Comparison of ENCODE assay signal across 25 mouse cellular contexts in genomic region chr12:44804213-44804612, GRCm38 (mm10).
DNase-seq lines count a peak whose midpoint lies in the region; ATAC-seq and TF ChIP-seq lines count a peak whose summit lies in the region.
"Had no signal": no experiment of that assay in that cellular context is flagged by ENCODE, and none has a peak within 500 bp of the region (broad histone marks: within the 10 kb centered on the region; RNA-seq: fewer than 3 reads in every experiment).

No protein-coding gene starts in this region.

- ATAC-seq in hindbrain, postnatal 0 days, result no peak
- ATAC-seq in hindbrain, embryonic 12.5 days (ENCODE audit: low FRiP score), result no peak
- ATAC-seq: forebrain, embryonic 15.5 days; hindbrain, embryonic 16.5 days; intestine, postnatal 0 days had no signal

- no peaks in the 10 kb centered on the region for H3K27me3 ChIP-seq in hindbrain, postnatal 0 days (ENCODE audit: insufficient read depth, low read length)
- no peaks in the 10 kb centered on the region for H3K27me3 ChIP-seq in hindbrain, embryonic 12.5 days
- H3K27me3 ChIP-seq: forebrain, embryonic 15.5 days; heart, embryonic 13.5 days; kidney, embryonic 15.5 days; limb, embryonic 13.5 days; lung, embryonic 15.5 days; stomach, embryonic 15.5 days had no signal

- DNase-seq in hindbrain, postnatal 0 days (ENCODE audit: low spot score), result peak; percentile 6
- DNase-seq in right cerebral cortex, adult 2 months (ENCODE audit: low spot score in 2 of 2), result peak; percentile 15 to 20
- no peak for DNase-seq in right cerebral cortex, postnatal 4 days
- DNase-seq in layer of hippocampus, postnatal 14 days (ENCODE audit: low spot score in 2 of 2), result peak; percentile 4 to 48
- DNase-seq in heart, postnatal 4 days, result no peak
- DNase-seq in lung, postnatal 36 days, result no peak
- DNase-seq: adrenal gland, adult 2 months; cerebellum, postnatal 14 days; embryo, embryonic 11 days; gastrocnemius, postnatal 10 days; heart, adult 11 months; heart, postnatal 36 days; right cerebral cortex, postnatal 14 days had no signal

- no peaks in the 10 kb centered on the region for H3K36me3 ChIP-seq in hindbrain, postnatal 0 days (ENCODE audit: insufficient read depth, low read length)
- no peaks in the 10 kb centered on the region for H3K36me3 ChIP-seq in hindbrain, embryonic 12.5 days
- H3K36me3 ChIP-seq: forebrain, embryonic 15.5 days; heart, embryonic 13.5 days; kidney, embryonic 15.5 days; limb, embryonic 13.5 days; lung, embryonic 15.5 days; midbrain, embryonic 10.5 days; stomach, embryonic 15.5 days had no signal

- TF ChIP-seq CTCF in hindbrain, postnatal 0 days (IDR thresholded peaks at IDR 0.05; ENCODE audit: low read depth), result no peak

- no peak overlapping the region for H3K27ac ChIP-seq in hindbrain, postnatal 0 days
- H3K27ac ChIP-seq in hindbrain, embryonic 12.5 days, result no peak overlapping the region
- H3K27ac ChIP-seq: forebrain, embryonic 15.5 days; heart, embryonic 13.5 days; kidney, embryonic 15.5 days; limb, embryonic 13.5 days; liver, embryonic 14.5 days; lung, embryonic 15.5 days; macrophage; midbrain, embryonic 10.5 days; stomach, embryonic 15.5 days had no signal

- H3K9ac ChIP-seq in hindbrain, postnatal 0 days (replicated peaks; ENCODE audit: low read length), result no peak overlapping the region
- H3K9ac ChIP-seq in hindbrain, embryonic 12.5 days, result no peak overlapping the region
- H3K9ac ChIP-seq: forebrain, embryonic 15.5 days; heart, embryonic 13.5 days; kidney, embryonic 15.5 days; limb, embryonic 13.5 days; liver, embryonic 14.5 days; lung, embryonic 15.5 days; stomach, embryonic 15.5 days had no signal

- H3K4me3 ChIP-seq in hindbrain, postnatal 0 days (ENCODE audit: low read length), result no peak overlapping the region
- H3K4me3 ChIP-seq in hindbrain, embryonic 12.5 days, result no peak overlapping the region
- H3K4me3 ChIP-seq: forebrain, embryonic 15.5 days; heart, embryonic 13.5 days; kidney, embryonic 15.5 days; limb, embryonic 13.5 days; lung, embryonic 15.5 days; midbrain, embryonic 10.5 days; stomach, embryonic 15.5 days had no signal

- H3K4me1 ChIP-seq in hindbrain, postnatal 0 days (ENCODE audit: insufficient read depth, low read length), result no peaks in the 10 kb centered on the region
- H3K4me1 ChIP-seq in hindbrain, embryonic 12.5 days, result no peaks in the 10 kb centered on the region
- H3K4me1 ChIP-seq: forebrain, embryonic 15.5 days; heart, embryonic 13.5 days; kidney, embryonic 15.5 days; limb, embryonic 13.5 days; lung, embryonic 15.5 days; midbrain, embryonic 10.5 days; stomach, embryonic 15.5 days had no signal

- no peak overlapping the region for H3K4me2 ChIP-seq in hindbrain, postnatal 0 days (ENCODE audit: low read depth, low read length)
- H3K4me2 ChIP-seq in hindbrain, embryonic 12.5 days (replicated peaks), result no peak overlapping the region
- H3K4me2 ChIP-seq: forebrain, embryonic 15.5 days; heart, embryonic 13.5 days; kidney, embryonic 15.5 days; limb, embryonic 13.5 days; lung, embryonic 15.5 days; stomach, embryonic 15.5 days had no signal

- no peaks in the 10 kb centered on the region for H3K9me3 ChIP-seq in hindbrain, postnatal 0 days (ENCODE audit: low read length)
- no peaks in the 10 kb centered on the region for H3K9me3 ChIP-seq in hindbrain, embryonic 12.5 days (replicated peaks)
- H3K9me3 ChIP-seq: forebrain, embryonic 15.5 days; heart, embryonic 13.5 days; kidney, embryonic 15.5 days; limb, embryonic 13.5 days; lung, embryonic 15.5 days; midbrain, embryonic 10.5 days; stomach, embryonic 15.5 days had no signal

Comparison
In these comparisons a context has a peak if more than half of its experiments do, and no peak if none do; other contexts are left out.
1. DNase-seq: peak in hindbrain, postnatal 0 days (single experiment), right cerebral cortex, adult 2 months (2 of 2) and layer of hippocampus, postnatal 14 days (2 of 2); none in right cerebral cortex, postnatal 4 days (single experiment), heart, postnatal 4 days (single experiment) and lung, postnatal 36 days (single experiment).